Mouse (Mus musculus) spleen, postnatal 14 days (tissue): Measurements from ENCODE around the gene Cd72.

Experiments used
- DNase-seq, 2 experiments: peaks; one replicate each; pipeline ENCODE4 v3.0.0; 2021 to 2022; ENCODE audit warnings: low spot score in 2 of 2

The Cd72 gene

DNA sequence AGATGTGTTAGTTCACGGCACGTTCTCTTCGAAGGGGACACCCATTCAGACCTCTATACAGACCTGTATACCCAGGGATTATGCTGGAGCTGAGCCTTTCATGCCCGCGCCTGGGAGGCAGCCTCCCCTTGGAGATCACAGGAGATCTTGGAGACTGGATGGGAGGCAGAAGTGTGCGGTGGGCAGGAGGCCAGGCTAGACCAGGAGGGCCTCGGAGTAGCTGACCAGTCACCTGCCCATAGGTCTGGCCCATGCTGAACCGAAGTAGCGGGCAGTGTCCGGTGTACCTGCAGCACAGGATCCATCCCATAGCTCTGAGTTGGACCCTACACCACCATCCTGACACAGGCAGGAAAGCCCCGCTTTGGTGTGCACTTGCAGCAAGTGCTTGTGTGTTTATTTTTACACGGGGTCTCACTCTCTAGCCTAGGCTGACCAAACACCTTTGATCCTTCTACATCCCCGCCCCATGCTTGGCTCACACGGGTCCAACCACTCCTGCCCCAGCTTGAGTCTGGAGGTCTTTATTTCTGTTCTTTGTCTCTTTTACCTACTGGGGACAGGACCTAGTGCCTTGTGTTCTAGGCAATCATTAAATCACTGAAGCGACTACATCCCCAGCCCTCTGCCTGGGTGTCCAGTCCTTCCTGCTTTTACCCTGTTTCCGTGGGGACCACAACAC, 26.1 kb downstream of the Cd72 start:
- DNase-seq, result no peak

GRCm38 (mm10) chr4:43427501-43428179, 26.8 kb downstream of the Cd72 start:
- no peak for DNase-seq

GRCm38 (mm10) chr4:43426487-43426886, 27.9 kb downstream of the Cd72 start:
- DNase-seq, result no peak

DNA sequence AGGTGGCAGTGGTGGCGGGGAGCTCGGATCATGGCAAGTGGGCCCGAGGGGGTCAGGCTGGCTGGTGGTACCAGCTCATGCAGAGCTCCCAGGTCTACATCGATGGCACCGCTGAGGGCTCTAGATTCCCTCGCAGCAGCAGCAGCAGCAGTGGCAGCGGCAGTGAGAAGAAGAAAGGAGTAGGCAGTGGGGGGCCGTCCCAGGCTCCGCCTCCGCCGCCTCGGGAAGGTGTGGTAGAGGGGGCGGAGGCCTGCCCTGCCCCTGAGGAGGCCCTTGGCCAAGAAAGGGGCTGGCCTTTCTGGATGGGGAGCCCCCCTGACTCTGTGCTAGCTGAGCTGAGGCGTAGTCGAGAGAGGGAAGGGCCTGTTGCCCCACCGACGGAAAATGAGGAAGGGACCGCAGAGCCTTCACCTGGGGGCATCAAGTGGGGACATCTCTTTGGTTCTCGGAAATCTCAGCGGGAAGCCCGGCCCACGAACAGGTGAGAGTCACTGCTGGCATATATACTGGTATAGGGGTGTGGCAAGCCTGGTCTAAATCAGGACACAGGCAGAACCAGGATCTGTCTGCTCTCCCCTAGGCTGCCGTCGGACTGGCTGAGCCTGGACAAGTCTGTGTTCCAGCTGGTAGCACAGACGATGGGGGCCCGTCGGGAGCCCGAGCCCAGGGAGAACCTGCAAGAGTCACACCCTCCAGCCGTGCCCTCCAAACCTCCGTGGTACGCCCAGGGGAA, 28.6 kb downstream of the Cd72 start:
- no peak for DNase-seq

DNA sequence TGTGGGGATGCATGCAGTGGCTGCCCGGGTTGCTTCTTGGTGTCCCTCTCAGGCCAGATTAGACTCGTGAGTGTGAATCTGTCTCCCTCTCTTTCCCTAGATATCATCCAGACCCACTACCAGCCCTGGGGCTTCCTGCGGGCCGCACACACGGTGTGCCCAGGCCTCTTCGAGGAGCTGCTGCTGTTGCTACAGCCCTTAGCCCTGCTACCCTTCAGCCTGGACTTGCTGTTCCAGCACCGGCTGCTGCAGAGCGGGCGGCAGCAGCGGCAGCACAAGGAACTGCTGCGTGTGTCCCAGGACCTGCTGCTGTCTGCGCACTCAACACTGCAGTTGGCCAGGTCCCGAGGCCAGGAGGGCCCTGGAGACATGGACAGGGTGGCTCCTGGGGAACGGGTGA, 29.2 kb downstream of the Cd72 start:
- no peak for DNase-seq

DNA sequence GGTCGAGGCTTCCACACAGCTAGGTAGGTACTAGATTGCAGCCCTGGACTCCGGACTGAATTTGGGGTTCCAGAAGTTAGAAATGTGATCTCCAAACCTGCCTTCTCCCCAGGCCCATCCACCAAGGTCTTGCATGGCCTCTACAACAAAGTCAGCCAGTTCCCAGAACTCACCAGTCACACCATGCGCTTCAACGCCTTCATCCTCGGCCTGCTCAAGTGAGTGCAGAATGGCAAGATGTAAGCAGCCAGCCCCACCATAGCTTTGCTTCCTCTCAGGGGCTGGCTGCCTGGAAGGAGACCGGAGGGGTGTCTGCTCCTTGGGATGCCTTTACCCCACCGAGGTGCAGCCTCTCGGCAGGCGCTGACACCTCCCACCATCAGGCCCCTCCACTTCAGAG, 30.4 kb downstream of the Cd72 start:
- DNase-seq, result no peak

GRCm38 (mm10) chr4:43423267-43423934, 31.0 kb downstream of the Cd72 start:
- DNase-seq, result no peak

- no peak for DNase-seq
These were observed 32.7 kb downstream of the Cd72 start for GRCm38 (mm10) chr4:43421632-43422240.

DNA sequence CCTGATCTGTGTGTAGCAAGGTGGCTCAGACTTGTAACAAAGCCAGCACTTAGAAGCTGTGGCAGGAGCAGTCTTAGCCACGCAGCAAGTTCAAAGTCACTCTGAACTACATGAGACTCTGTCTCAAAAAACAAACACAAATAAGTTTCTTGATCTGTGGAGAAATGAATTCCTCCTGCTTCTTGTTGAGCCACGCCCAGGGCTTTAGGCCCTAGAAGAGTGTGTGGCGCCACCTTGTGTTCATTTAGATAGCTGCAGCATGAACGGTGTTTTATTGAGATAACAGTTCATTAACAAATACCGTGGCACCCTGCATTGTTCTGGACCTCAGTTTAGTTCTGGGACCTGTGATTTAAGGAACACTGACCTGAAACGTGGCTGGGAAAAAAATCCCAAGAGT, 34.1 kb downstream of the Cd72 start:
- peak in 1 of 2 experiments; percentile 53 for DNase-seq

DNA sequence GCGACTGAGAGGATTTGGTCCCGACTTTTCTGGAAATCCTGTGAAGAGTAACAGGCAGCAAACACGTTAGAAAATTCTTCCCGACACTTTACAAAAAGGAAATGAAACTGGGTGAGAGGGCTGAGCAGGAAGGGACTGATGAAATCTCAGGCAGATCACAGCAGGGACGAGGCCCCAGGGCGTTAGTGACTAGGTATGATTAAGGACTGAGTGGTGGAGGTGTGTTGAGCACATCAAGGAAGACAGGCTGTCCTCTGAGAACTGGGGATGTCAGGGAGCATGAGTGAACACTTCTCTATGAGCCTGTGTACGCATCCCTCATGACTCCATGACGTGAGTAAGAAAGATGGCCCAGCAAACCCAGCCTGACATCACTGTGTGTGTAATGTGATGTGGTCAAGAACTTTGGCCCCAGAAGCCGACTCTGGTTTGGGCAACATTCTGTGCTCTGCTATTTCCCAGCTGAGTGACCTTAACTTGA, 34.6 kb downstream of the Cd72 start:
- no peak for DNase-seq

DNA sequence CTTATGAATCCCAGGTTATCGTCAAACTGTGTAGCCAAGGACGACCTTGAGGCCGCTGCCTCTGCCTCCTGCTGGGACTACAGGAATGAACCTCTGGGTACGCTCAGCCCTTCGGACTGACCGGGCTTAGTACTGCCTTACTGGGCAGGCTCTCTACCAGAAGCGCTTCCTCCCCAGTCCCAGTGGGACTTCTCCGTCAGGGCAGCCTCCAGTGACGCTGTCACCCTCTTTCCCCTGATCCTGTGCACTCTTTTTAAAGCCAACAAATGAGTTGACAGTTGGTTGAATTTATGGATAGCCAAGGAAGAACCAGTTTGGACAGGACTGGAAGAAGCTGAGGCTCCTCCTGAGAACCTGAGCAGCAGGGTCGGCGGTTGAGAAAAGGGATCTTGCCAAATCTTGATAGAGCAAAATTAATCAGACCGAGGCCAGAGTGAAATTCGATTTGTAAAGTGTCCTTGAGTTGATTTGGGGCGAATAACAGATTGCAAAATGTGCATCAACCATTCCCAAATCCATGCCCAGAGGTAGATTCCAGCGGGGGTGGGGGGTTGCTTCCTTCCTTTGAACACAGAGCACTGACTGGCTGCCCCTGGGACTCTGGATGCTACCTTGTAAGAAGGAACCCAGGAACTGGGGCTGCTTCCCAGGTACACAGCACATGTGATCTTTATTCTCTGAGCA, 35.3 kb downstream of the Cd72 start:
- no peak for DNase-seq

- no peak for DNase-seq
These were observed 36.0 kb downstream of the Cd72 start for GRCm38 (mm10) chr4:43418450-43418849.

- no peak for DNase-seq
These were observed 37.0 kb downstream of the Cd72 start for GRCm38 (mm10) chr4:43417269-43418062.

DNA sequence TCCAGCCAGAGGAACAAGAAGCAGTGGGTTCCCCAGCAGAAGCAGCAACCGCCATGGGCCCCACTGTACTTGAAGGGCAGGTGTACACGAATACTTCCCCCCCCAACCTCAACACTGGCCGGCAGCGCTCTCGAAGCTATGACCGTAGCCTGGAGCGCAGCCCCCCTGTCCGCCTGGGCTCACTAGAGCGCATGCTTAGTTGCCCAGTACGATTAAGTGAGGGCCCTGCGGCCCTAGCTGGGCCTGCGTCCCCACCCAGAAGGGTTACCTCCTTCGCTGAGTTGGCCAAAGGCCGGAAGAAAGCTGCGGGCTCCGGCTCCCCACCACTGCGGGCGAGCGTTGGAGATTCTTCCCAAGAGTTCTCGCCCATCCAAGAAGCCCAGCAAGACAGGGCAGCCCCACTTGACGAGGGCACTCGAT, 38.3 kb downstream of the Cd72 start:
- no peak for DNase-seq

DNA sequence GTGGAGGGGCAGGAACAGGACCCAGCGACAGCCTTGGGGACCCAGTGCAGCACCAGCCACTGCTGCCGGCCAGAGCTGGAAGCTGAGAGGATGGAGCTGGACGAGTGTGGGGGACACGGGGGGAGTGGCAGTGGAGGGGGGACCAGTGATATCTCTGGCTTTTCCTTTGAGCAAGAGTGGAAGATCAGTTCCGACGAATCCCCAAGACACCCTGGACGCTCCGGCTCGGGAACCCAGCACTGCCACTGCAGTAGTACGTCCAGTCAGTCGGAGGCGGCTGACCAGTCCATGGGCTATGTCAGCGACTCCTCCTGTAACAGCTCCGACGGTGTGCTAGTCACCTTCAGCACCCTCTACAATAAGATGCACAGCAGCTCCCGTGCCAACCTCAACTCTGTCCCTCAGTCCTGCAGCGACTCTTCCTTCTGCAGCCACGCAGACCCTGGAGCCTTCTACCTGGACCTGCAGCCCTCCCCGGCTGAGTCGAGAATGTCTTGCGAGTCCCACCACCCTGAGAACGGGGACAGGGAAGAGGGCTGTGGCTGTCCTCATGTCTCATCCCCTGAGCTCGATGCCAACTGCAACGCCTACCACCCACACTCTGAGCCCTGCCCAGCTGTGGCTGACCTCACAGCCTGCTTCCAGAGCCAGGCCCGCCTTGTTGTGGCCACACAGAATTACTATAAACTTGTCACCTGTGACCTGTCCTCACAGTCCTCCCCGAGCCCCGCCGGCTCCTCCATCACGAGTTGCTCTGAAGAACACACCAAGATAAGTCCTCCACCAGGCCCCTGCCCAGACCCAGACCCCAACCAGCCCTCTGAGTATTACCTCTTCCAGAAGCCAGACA, 39.0 kb downstream of the Cd72 start:
- no peak for DNase-seq

- no peak for DNase-seq
These were observed 39.7 kb downstream of the Cd72 start for GRCm38 (mm10) chr4:43414761-43415160.

DNA sequence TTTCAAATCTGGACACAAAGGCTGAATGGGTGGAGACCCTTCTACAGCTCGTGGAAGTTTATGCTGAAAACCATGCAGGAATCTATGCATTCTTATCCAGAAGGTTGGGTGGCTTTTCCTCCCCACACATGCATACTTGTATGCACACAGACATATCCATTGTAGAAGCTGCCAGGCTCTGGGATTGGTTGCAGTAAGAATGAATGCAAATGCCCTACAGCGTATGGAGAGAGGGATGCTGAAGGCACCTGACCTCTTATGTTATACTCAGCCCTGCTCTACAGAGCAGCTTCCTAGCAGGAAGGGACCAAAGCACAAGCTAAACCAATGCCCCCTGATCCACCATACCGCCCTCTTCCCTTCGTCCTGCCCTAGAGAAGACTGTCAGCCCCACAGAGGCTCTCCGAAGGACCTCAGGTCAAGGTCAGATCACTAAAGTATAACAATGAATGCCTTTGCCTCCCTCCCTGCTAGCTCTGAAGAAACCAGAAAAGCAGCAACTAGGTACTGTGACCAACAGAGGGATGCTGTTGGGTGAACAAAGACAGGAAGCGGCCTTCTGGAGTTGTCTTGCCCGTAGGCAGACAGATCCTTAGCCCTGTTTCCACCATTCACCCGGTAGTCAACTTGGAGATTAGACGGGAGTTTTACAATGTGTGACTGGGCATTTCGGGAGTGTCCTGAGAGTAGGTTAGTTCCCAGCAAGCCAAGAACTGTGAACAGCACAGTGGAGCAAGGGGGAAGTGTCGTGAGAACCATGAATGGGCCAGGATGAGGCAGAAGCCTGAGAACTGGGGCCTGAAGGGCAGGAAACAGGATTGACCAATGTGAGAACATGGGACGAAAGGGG, 47.1 kb downstream of the Cd72 start:
- no peak for DNase-seq

DNA sequence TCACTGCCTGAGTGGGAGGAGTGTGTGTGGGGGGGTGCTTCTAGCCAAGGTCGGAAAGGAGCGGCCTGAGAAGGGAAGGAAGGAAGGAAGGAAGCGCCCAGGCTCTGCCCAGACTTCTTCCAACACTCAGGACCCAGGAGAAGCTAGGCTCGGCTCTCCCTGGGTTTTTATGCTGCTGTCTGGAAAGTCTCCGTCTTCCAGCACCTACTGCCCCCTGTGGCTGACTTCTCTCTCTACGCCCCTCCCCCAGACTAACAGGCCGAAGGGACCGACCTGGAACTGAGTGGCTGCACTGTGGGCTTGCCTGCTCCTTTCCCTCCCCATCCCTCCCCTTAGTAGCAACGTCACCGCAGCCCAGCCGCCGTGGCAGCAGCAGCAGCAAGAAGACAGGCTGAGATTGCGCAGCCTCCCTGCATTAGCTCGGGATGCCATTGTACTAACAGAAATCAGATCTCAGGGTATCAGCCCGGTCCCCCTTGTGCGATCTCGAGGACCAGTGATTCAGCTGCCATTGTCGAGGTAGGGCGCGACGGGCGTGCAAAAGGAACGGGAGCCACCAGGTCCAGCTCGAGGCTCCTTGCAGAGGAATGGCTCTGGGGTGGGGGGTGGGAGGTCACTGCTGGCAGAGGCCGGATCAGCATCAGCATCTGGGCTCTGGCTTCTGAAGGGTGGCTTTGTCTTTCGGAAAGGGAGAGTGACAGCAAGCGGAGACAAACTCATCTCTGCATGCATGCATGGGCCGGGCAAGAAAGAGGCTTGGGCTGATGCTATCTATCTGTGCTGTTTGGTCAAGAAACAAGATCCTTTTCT, 48.1 kb downstream of the Cd72 start:
- DNase-seq, result no peak
